8 mouse cellular contexts compared by ENCODE assay signal in genomic region chr3:141931372-141932092, GRCm38 (mm10).
A peak's percentile ranks its signal among the peaks of the same experiment; 100 is the strongest.
DNase-seq lines count a peak whose midpoint lies in the region; ATAC-seq and TF ChIP-seq lines count a peak whose summit lies in the region.

No protein-coding gene starts in this region.

- TF ChIP-seq CTCF in left cerebral cortex, adult 2 months (IDR thresholded peaks at IDR 0.05), result no peak
- TF ChIP-seq CTCF in lung, embryonic 14.5 days (IDR thresholded peaks at IDR 0.05; ENCODE audit: low read depth), result no peak

- H3K27me3 ChIP-seq in lung, embryonic 14.5 days (ENCODE audit: insufficient read depth, low read length), result no peaks in the 10 kb centered on the region
- no peaks in the 10 kb centered on the region for H3K27me3 ChIP-seq in neural tube, embryonic 15.5 days (replicated peaks)

- no peaks in the 10 kb centered on the region for H3K36me3 ChIP-seq in lung, embryonic 14.5 days (ENCODE audit: insufficient read depth)
- no peaks in the 10 kb centered on the region for H3K36me3 ChIP-seq in neural tube, embryonic 15.5 days

- no peaks in the 10 kb centered on the region for H3K9me3 ChIP-seq in lung, embryonic 14.5 days (ENCODE audit: low read depth, low read length)
- H3K9me3 ChIP-seq in neural tube, embryonic 15.5 days (replicated peaks), result no peaks in the 10 kb centered on the region

- H3K4me1 ChIP-seq in lung, embryonic 14.5 days (ENCODE audit: insufficient read depth), result peaks cover 8% of the 10 kb centered on the region; the same call in 1 of the 2 replicates
- peaks cover 27% of the 10 kb centered on the region for H3K4me1 ChIP-seq in neural tube, embryonic 15.5 days

- peak; percentile 86 for ATAC-seq in common myeloid progenitor, adult 5-6 weeks (replicated peaks; ENCODE audit: low read depth, poor library complexity, severe bottlenecking)
- peak; percentile 83 for ATAC-seq in lung, embryonic 14.5 days (ENCODE audit: insufficient read depth)
- peak; percentile 52; the same call in 1 of the 2 replicates for ATAC-seq in neural tube, embryonic 15.5 days (ENCODE audit: low FRiP score)

- H3K4me3 ChIP-seq in left cerebral cortex, adult 2 months, result peak overlapping the region; percentile 25
- peak overlapping the region; percentile 9; the same call in 1 of the 2 replicates for H3K4me3 ChIP-seq in lung, embryonic 14.5 days (ENCODE audit: low read depth, low read length)
- H3K4me3 ChIP-seq in neural tube, embryonic 15.5 days (replicated peaks), result peak overlapping the region; percentile 22

- H3K27ac ChIP-seq in left cerebral cortex, adult 2 months, result peak overlapping the region; percentile 42; the same call in 1 of the 2 replicates
- H3K27ac ChIP-seq in lung, embryonic 14.5 days (ENCODE audit: low read depth), result peak overlapping the region; percentile 48; the same call in 1 of the 2 replicates
- peak overlapping the region; percentile 67 for H3K27ac ChIP-seq in neural tube, embryonic 15.5 days (replicated peaks)

- no peak overlapping the region for H3K9ac ChIP-seq in lung, embryonic 14.5 days
- H3K9ac ChIP-seq in neural tube, embryonic 15.5 days (replicated peaks), result 0 out of 2 replicates have a peak overlapping the region, but pooled peaks have one; percentile 23

- intact Hi-C loops in left cerebral cortex, adult 2 months (cut with DNase I), result loop anchor here (5.0 kb wide), 1 partner anchor 46 kb away; no protein-coding TSS in a partner anchor

- WGBS in lung, embryonic 14.5 days, result 3% methylated on average over 10 of the region's 10 CpGs
- 4% methylated on average over 10 of the region's 10 CpGs for WGBS in neural tube, embryonic 15.5 days

- peak overlapping the region; percentile 55 for H3K4me2 ChIP-seq in lung, embryonic 14.5 days
- peak overlapping the region; percentile 48 for H3K4me2 ChIP-seq in neural tube, embryonic 15.5 days

- no peak for DNase-seq in left cerebral cortex, adult 2 months (ENCODE audit: extremely low spot score in 1 of 2, low spot score in 2 of 2)
- DNase-seq in left cerebral cortex, adult 8-10 months (ENCODE audit: low spot score in 2 of 2), result no peak
- DNase-seq in frontal cortex, postnatal 36 days (ENCODE audit: low spot score in 2 of 2), result peak; percentile 31 to 42
- peak; percentile 71 for DNase-seq in lung, embryonic 14.5 days
- DNase-seq in spleen, postnatal 10 days (ENCODE audit: low spot score in 2 of 2), result no peak
- no peak for DNase-seq in B cell, adult 2 months

Comparison
In these comparisons a context has a peak if more than half of its experiments do, and no peak if none do; other contexts are left out.
1. DNase-seq: peak in frontal cortex, postnatal 36 days (2 of 2) and lung, embryonic 14.5 days (single experiment); none in left cerebral cortex, adult 2 months (0 of 2), left cerebral cortex, adult 8-10 months (0 of 2), spleen, postnatal 10 days (0 of 2) and B cell, adult 2 months (0 of 2).
2. Peak in every context shown above with its lines, with median percentiles within 50 percentile points of each other: H3K27ac ChIP-seq, H3K4me3 ChIP-seq and ATAC-seq.